Mouse (Mus musculus): ENCODE data around the gene Gm21118.
"Not testable (repeated sequence)": the region's sequence is repeated elsewhere in the genome, so short reads cannot be mapped to it uniquely, and the experiment has no call there.

The Gm21118 gene

GRCm38 (mm10) chrY:70273542-70273941, at the start of gene Gm21118:
Gene Gm21118 (minus strand): TSS chrY:70273642.
- DNase-seq: not testable (repeated sequence)

GRCm38 (mm10) chrY:70303187-70303586, 29.7 kb upstream of the Gm21118 start, which contains the start of the genes Gm29423 and Gm29644:
Gene Gm29423 (minus strand): TSS chrY:70303287.
Gene Gm29644 (minus strand): TSS chrY:70303343.
- DNase-seq: not testable (repeated sequence)

Data from lung, postnatal 14 days (tissue).